Mouse (Mus musculus) megakaryocyte, embryonic 14.5 days (primary cell): ENCODE measurements around the gene Npas1.

Source experiments
- FLI1 ChIP-seq: IDR thresholded peaks from 2 replicates; pipeline ENCODE4 v1.6.1; 2012; ENCODE audit warnings: low read length, inconsistent platforms, mixed read lengths
- GATA1 ChIP-seq: IDR thresholded peaks from 3 replicates; pipeline ENCODE4 v1.6.1; 2012; ENCODE audit warnings: mixed read lengths, low read length, inconsistent platforms, borderline replicate concordance

DNA sequence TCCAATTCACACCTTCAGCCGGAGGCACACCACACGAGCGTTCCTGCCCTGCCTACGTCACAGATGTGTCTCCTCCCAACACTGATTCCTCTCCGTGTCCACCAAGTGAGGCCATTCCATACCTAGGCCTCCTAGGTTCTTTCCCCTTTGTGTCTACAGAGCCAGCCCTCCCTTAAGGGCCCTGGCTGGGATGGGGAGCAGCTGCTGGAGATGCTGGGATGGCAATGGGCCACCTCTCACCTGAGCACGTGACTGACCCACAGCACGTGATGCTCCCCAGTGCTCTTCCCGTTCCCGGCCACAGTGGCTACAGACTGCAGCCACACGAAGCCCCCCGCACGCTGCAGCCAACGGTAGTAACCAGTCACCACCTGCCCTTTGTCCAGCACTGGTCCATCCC is 17.0 kb downstream of the Npas1 start:
- TF ChIP-seq GATA1: no peak
- TF ChIP-seq FLI1: no peak
